Mouse (Mus musculus): ENCODE measurements around the gene Fnbp4. TPM values are rescaled to one million over a fixed set of nuclear protein-coding genes. Genes with fewer than 3 reads are reported as not detected.

Gene Fnbp4
- total RNA-seq (2023) = 259 TPM

GRCm38 (mm10) chr2:90745053-90745678 lies at the start of gene Fnbp4:
Fnbp4 (plus strand) TSS chr2:90745370.

DNA sequence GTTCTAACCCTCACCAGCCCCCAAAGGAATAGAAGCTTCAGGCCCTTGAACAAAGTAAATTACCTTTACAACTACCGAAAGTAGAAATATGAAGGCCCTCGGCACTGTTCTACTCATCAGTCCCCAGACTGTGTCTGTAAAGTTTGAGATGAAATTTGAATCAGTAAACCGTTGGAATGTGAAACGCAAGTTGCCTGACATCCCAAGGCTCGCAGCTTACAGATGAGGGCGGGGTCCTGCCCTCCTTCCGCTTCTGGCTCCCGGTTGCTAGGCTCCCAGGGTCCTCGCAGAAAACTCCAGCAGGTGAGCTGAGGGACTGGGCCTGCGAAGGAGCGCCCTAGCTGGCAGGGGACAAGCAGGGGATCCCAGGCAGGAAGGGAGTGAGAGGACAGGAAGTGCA lies 37.3 kb downstream of the Fnbp4 start, which contains the start of gene Agbl2:
Gene Agbl2 (plus strand): TSS at position 270 of the 400 bp plus-strand sequence.

Other genes starting within 250 kb of the Fnbp4 start
- gene Ptprj, start 164.7 kb upstream of the Fnbp4 start, total RNA-seq (2023) = 11.6 TPM
- gene Nup160, start 68.2 kb upstream of the Fnbp4 start, total RNA-seq (2023) = 54.6 TPM
- gene Agbl2, start 37.4 kb downstream of the Fnbp4 start, total RNA-seq (2023) = not detected
- gene Mtch2, start 101.8 kb downstream of the Fnbp4 start, total RNA-seq (2023) = 76.2 TPM
- gene C1qtnf4, start 140.5 kb downstream of the Fnbp4 start, total RNA-seq (2023) = not detected
- 28.3 TPM for gene Kbtbd4, start 159.4 kb downstream of the Fnbp4 start, total RNA-seq (2023)
- gene Ndufs3, start 159.5 kb downstream of the Fnbp4 start, total RNA-seq (2023) = 132 TPM
- gene Celf1, start 195.0 kb downstream of the Fnbp4 start, total RNA-seq (2023) = 89.8 TPM